Mouse (Mus musculus) forebrain, embryonic 12.5 days (tissue): Measurements from ENCODE around the gene Cst12. TPM values are rescaled to one million over a fixed set of nuclear protein-coding genes. Genes with fewer than 3 reads are reported as not detected.

Source experiments
- ATAC-seq: fragments of 200-750 bp; cut with Nextera tagmentation; 2 replicates; pipeline ENCODE4 v1.8.0; 2017; ENCODE audit warnings: moderate TSS enrichment; ENCODE audit not compliant: low FRiP score
- H3K27ac ChIP-seq: fragments of 300-500 bp; sonication (generic); 2 replicates; pipeline ENCODE4 v1.5.1; 2016; ENCODE audit warnings: mild to moderate bottlenecking
- H3K27me3 ChIP-seq: fragments of 300-500 bp; sonication (generic); 2 replicates; pipeline ENCODE4 v1.6.1; 2016; ENCODE audit warnings: mild to moderate bottlenecking
- H3K36me3 ChIP-seq: fragments of 300-500 bp; sonication (generic); replicated peaks from 2 replicates; pipeline ENCODE4 v1.6.1; 2016; ENCODE audit warnings: mild to moderate bottlenecking
- H3K4me1 ChIP-seq: fragments of 300-500 bp; sonication (generic); 2 replicates; pipeline ENCODE4 v1.6.1; 2016
- H3K4me2 ChIP-seq: fragments of 300-500 bp; sonication (generic); 2 replicates; pipeline ENCODE4 v1.6.1; 2016; ENCODE audit warnings: mild to moderate bottlenecking, moderate library complexity
- H3K4me3 ChIP-seq: fragments of 300-500 bp; sonication (generic); replicated peaks from 2 replicates; pipeline ENCODE4 v1.5.1; 2016; ENCODE audit warnings: mild to moderate bottlenecking
- H3K9ac ChIP-seq: fragments of 300-500 bp; sonication (generic); 2 replicates; pipeline ENCODE4 v1.6.1; 2016; ENCODE audit warnings: mild to moderate bottlenecking
- H3K9me3 ChIP-seq: fragments of 300-500 bp; sonication (generic); 2 replicates; pipeline ENCODE4 v1.6.1; 2016
- WGBS: fragments of 180-500 bp; shearing (Covaris S2); methylation state at CpG from one replicate; pipeline ENCODE4 v1.1.7; 2016; 5-methylcytosine and 5-hydroxymethylcytosine counted together
- polyA plus RNA-seq: library from polyadenylated mRNA; unstranded; fragments of >200 nt; fragmentation: Nextera tagmentation; extraction: Ambion mirVana; gene quantifications from 2 replicates; pipeline ENCODE4 v1.2.1, GENCODE M21; 2016

Gene Cst12
- polyA plus RNA-seq, 1 experiment from 2014 or later: not detected

DNA sequence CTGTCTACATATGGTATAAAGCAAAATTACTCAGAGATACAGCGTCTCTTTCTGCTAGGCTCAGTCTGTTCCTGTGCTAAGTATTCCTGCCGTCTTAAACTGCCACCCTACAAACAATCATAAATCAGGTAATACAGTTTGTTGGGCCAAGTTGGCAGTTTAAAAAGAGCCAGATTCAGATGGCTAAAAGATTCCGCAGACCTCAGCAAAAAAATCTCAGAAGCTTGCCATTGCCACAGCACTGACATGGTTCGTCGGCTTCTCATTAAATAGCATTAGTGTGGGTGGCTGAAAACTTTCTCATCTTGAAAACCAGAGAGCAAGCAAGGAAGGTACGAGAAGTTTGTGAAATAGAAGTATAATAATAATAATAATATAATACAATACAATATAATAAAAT is 17.5 kb downstream of the Cst12 start:
- no peaks in the 10 kb centered on the region for H3K36me3 ChIP-seq
- no peak for ATAC-seq
- H3K4me1 ChIP-seq: no peaks in the 10 kb centered on the region
- 84% methylated on average over 6 of the region's 6 CpGs for WGBS
- no peaks in the 10 kb centered on the region for H3K27me3 ChIP-seq
- H3K9me3 ChIP-seq: no peaks in the 10 kb centered on the region
- no peak overlapping the region for H3K4me3 ChIP-seq
- no peak overlapping the region for H3K4me2 ChIP-seq
- H3K9ac ChIP-seq: no peak overlapping the region
- no peak overlapping the region for H3K27ac ChIP-seq

- H3K4me2 ChIP-seq: no peak within 1 kb of the TSS
- H3K9ac ChIP-seq: no peak within 1 kb of the TSS
- H3K27me3 ChIP-seq: no peaks in the 10 kb centered on the region
- H3K4me1 ChIP-seq: peaks cover 5% of the 10 kb centered on the region; the same call in 1 of the 2 replicates
- H3K27ac ChIP-seq: no peak within 1 kb of the TSS
- no peak for ATAC-seq
- no peaks in the 10 kb centered on the region for H3K9me3 ChIP-seq
- no peaks in the 10 kb centered on the region for H3K36me3 ChIP-seq
- no peak within 1 kb of the TSS for H3K4me3 ChIP-seq
These were observed 30.7 kb downstream of the Cst12 start, which contains the start of gene Cst13 for GRCm38 (mm10) chr2:148819909-148820308. Cst13 (plus strand) TSS chr2:148820081.

DNA sequence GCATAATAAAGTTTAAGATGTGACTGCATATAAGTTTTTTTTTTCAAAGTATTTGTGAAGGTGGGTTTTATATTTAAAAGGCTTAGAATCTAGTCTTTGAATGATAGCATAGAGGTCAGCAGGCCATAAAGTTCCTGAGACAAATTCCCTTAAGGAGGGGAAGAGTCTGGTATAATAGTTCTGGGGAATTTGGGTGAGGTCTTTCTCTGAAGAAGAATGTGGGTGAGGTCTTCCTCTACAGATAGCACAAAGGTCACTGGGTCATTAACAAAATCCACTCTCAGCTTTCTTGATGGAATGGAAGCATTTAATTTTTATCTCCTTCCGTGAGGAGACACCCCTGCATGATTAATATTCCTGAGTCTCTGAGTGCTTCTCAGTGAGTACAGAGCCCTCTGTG is 36.8 kb downstream of the Cst12 start:
- Histone ChIP-seq H3K9me3 (no peaks in the 10 kb centered on the region), H3K4me2 (no peak overlapping the region), H3K27ac (no peak overlapping the region), H3K9ac (no peak overlapping the region), H3K36me3 (no peaks in the 10 kb centered on the region), H3K4me3 (no peak overlapping the region), H3K27me3 (no peaks in the 10 kb centered on the region), H3K4me1 (no peaks in the 10 kb centered on the region)
- WGBS: 52% methylated on average over 1 of the region's 1 CpGs
- ATAC-seq: no peak

DNA sequence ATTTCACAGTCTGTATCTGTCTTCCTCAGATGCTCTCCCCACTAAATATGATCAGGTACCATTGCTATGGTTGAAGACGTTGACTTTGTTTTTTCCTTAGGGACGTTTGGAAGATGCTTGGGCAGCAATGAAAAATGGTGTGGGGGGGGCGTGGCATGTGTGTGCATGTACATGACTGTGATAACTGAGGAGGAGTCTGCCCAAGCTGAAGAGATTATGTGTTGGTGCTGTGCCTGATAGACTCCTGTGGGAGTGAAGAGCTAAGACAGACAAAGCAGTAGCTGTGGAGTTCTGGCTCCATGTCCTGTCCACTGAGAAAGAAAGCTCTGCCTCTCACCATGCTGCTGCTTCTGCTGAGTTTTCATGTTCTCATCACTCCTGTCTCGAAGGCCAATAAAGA is 45.8 kb downstream of the Cst12 start, which contains the start of gene Cst9:
Gene Cst9, plus strand, starts transcription at position 236 of the 400 bp plus-strand sequence.
- Histone ChIP-seq H3K9me3 (no peaks in the 10 kb centered on the region), H3K4me3 (no peak within 1 kb of the TSS), H3K36me3 (no peaks in the 10 kb centered on the region), H3K4me1 (no peaks in the 10 kb centered on the region), H3K9ac (no peak within 1 kb of the TSS), H3K27ac (no peak within 1 kb of the TSS), H3K27me3 (no peaks in the 10 kb centered on the region), H3K4me2 (no peak within 1 kb of the TSS)
- ATAC-seq: no peak
- WGBS: 79% methylated on average over 4 of the region's 4 CpGs

GRCm38 (mm10) chr2:148838075-148838777 is 49.1 kb downstream of the Cst12 start:
- H3K9me3 ChIP-seq: no peaks in the 10 kb centered on the region
- 81% methylated on average over 5 of the region's 5 CpGs for WGBS
- H3K9ac ChIP-seq: no peak overlapping the region
- H3K4me2 ChIP-seq: no peak overlapping the region
- no peak overlapping the region for H3K27ac ChIP-seq
- H3K4me1 ChIP-seq: no peaks in the 10 kb centered on the region
- H3K27me3 ChIP-seq: no peaks in the 10 kb centered on the region
- no peaks in the 10 kb centered on the region for H3K36me3 ChIP-seq
- ATAC-seq: no peak
- H3K4me3 ChIP-seq: no peak overlapping the region

DNA sequence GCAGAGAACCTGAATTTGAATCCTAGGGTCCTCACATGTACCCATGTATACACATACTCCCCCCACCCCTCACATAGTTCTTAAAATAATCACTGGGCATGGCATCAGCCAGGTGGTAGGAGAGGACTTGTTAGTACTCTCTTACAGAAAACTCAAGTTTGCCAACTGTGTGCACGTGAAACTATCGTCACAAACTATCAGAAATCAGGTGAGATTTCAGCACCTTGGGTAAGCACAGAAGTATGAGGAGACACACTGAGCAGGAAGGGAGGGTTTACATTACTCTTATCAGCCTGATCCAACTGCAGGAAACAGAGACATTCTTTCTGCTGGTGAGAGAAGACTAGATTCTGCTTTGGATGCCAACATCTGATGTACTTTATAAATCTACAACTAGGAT is 50.1 kb downstream of the Cst12 start:
- Histone ChIP-seq H3K4me2 (no peak overlapping the region), H3K27me3 (no peaks in the 10 kb centered on the region), H3K9me3 (no peaks in the 10 kb centered on the region), H3K9ac (no peak overlapping the region), H3K4me1 (no peaks in the 10 kb centered on the region), H3K4me3 (no peak overlapping the region), H3K36me3 (no peaks in the 10 kb centered on the region), H3K27ac (no peak overlapping the region)
- WGBS: 92% methylated on average over 2 of the region's 2 CpGs
- ATAC-seq: no peak

Other genes with a start within 250 kb of the Cst12 start
- gene Nxt1, start 116.8 kb upstream of the Cst12 start, polyA plus RNA-seq: 109 and 114 TPM in 2 replicates
- gene Gzf1, start 108.3 kb upstream of the Cst12 start, polyA plus RNA-seq: 22.8 and 25.7 TPM in 2 replicates
- gene Napb, start 56.9 kb upstream of the Cst12 start, polyA plus RNA-seq: 18.6 and 19.7 TPM in 2 replicates
- not detected in 2 replicates for gene Cstl1, start 39.0 kb upstream of the Cst12 start, polyA plus RNA-seq
- gene Cst11, start 17.9 kb upstream of the Cst12 start, polyA plus RNA-seq: not detected in 2 replicates
- gene 8030411F24Rik, start 7.4 kb upstream of the Cst12 start, polyA plus RNA-seq: not detected in 2 replicates
- not detected in 2 replicates for gene Cst8, start 9.4 kb downstream of the Cst12 start, polyA plus RNA-seq
- gene Cst13, start 30.7 kb downstream of the Cst12 start, polyA plus RNA-seq: not detected in 2 replicates
- gene Cst9, start 45.8 kb downstream of the Cst12 start, polyA plus RNA-seq: not detected in 2 replicates
- not detected in 2 replicates for gene 9230104L09Rik, start 75.7 kb downstream of the Cst12 start, polyA plus RNA-seq
- gene Cst3, start 86.3 kb downstream of the Cst12 start, polyA plus RNA-seq: 290 and 307 TPM in 2 replicates
- not detected in 2 replicates for gene Gm1330, start 213.9 kb downstream of the Cst12 start, polyA plus RNA-seq
- not detected in 2 replicates for gene Gm10750, start 227.9 kb downstream of the Cst12 start, polyA plus RNA-seq